Mouse (Mus musculus) kidney, postnatal 36 days (tissue): ENCODE measurements around the gene Olfr112.
"Not testable (repeated sequence)": the region's sequence is repeated elsewhere in the genome, so short reads cannot be mapped to it uniquely, and the experiment has no call there.

ENCODE experiments used
- DNase-seq, 2 experiments: peaks; one replicate each; pipeline ENCODE4 v3.0.0; 2021 to 2022; ENCODE audit warnings: mixed read lengths in 2 of 2

Gene Olfr112

GRCm38 (mm10) chr17:37569351-37569750 lies at the start of gene Olfr112:
Olfr112 (minus strand) TSS chr17:37569451.
- DNase-seq: no peak

GRCm38 (mm10) chr17:37592643-37593042 lies 23.4 kb upstream of the Olfr112 start, which contains the start of gene Olfr114:
Olfr114 (minus strand) TSS chr17:37592743.
- DNase-seq: no peak

GRCm38 (mm10) chr17:37577563-37577962 lies 8.3 kb upstream of the Olfr112 start, which contains the start of gene Olfr113:
Olfr113 (minus strand) TSS chr17:37577663.
- no peak for DNase-seq

- no peak for DNase-seq
These were observed 10.2 kb downstream of the Olfr112 start for GRCm38 (mm10) chr17:37558913-37559615.

- DNase-seq: no peak
These were observed 25.3 kb downstream of the Olfr112 start for GRCm38 (mm10) chr17:37543800-37544435.

GRCm38 (mm10) chr17:37541454-37542119 lies 27.7 kb downstream of the Olfr112 start:
- DNase-seq: no peak

- not testable (repeated sequence) for DNase-seq
These were observed 30.8 kb downstream of the Olfr112 start for GRCm38 (mm10) chr17:37538416-37538815.

- DNase-seq: no peak
These were observed 34.1 kb downstream of the Olfr112 start for GRCm38 (mm10) chr17:37535173-37535572.

GRCm38 (mm10) chr17:37525427-37525826 lies 43.8 kb downstream of the Olfr112 start:
- peak in 1 of 2 experiments; percentile 2 for DNase-seq

GRCm38 (mm10) chr17:37524612-37525011 lies 44.6 kb downstream of the Olfr112 start:
- not testable (repeated sequence) for DNase-seq
